Mouse (Mus musculus): ENCODE measurements around the gene Tmem14c. TPM values are rescaled to one million over a fixed set of nuclear protein-coding genes. Genes with fewer than 3 reads are reported as not detected.
"Not testable (repeated sequence)": the region's sequence is repeated elsewhere in the genome, so short reads cannot be mapped to it uniquely, and the experiment has no call there.

Tmem14c gene
- total RNA-seq (2021), result 10 to 100 TPM; 65.1 to 67.8 TPM

GRCm38 (mm10) chr13:41015829-41016634 is at the start of gene Tmem14c:
Tmem14c (plus strand) TSS chr13:41016292.
- intact Hi-C loops (cut with DNase I), result loop anchor here (10.0 kb wide), 1 partner anchor 219 kb away; no protein-coding TSS in a partner anchor
- peak; percentile 89 to 97 for DNase-seq (ENCODE audit: extremely low spot score in 1 of 2, low spot score in 2 of 2)

DNA sequence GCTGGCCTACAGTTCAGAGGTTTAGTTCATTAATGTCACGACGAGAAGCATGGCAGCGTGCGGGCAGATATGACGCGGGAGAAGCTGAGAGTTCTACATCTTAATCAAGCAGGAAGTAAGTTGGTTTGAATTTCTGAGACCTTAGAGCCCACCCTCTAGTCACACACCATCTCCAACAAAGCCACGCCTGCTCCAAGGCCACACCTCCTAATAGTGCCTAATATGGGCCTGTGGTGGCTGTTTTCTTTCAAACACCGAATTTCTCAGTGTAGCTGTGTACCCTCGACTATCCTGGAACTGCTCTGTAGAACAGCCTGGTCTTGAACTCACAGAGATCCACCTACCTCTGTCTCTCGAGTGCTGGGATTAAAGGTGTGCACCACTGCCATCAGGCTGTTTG is 48.5 kb upstream of the Tmem14c start:
- intact Hi-C loops (cut with DNase I), result no loop called here
- DNase-seq (ENCODE audit: extremely low spot score in 1 of 2, low spot score in 2 of 2), result no peak

DNA sequence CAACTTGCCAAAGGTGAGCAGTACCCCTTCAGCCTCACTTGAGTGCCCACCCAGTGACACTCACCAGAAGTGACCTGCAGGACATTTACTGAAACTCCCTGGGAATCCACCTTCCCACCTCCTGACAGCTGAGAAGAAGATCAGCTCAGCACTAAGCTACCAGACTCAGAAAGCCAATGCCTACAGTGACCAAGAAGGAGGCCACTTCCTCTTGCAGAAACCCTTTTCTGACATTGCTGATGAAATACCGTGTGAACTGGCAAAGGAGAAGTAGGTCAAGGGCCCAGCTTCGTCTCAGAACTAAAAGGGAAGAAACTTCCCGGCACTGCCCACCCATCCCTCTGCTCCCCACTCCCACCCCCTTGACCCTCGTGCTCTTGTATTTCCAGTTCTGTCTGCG is 47.5 kb upstream of the Tmem14c start:
- intact Hi-C loops (cut with DNase I), result no loop called here
- DNase-seq (ENCODE audit: extremely low spot score in 1 of 2, low spot score in 2 of 2), result no peak

DNA sequence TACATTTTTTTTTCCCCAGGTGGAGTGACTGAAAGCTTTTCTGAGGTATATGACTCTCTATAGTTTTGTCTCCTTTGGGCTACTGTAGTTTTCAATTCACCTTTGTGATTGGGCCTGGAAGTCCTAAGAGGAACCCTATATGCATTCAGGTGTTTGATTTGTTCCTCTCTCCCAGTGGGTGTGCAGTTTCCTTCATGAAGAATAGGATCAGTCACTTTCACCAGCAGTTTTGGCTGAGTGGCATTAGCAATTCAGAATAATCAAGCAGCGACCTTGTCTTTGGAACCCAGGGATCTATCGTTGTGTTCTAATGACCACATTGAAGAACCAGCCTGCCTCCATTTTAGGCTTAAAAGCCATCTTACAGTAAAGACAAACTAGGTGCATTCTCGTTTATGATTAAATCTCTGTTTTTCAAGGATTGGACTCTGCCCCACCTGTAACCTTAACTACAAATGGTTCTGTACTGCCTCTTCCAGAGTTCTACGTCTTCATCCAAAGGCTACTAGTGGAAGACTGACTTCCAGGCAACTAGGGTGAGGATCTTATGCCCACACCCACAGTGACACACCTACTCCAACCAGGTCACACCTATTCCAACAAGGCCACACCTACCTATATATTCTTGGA is 46.2 kb upstream of the Tmem14c start:
- DNase-seq (ENCODE audit: extremely low spot score in 1 of 2, low spot score in 2 of 2), result no peak
- intact Hi-C loops (cut with DNase I), result loop anchor here (10.0 kb wide), 1 partner anchor 125 kb away; no protein-coding TSS in a partner anchor

GRCm38 (mm10) chr13:40971261-40971660 is 44.8 kb upstream of the Tmem14c start:
- DNase-seq (ENCODE audit: extremely low spot score in 1 of 2, low spot score in 2 of 2), result no peak
- intact Hi-C loops (cut with DNase I), result loop anchor here (10.0 kb wide), 1 partner anchor 126 kb away; no protein-coding TSS in a partner anchor

GRCm38 (mm10) chr13:40971831-40972230 is 44.3 kb upstream of the Tmem14c start:
- no peak for DNase-seq (ENCODE audit: extremely low spot score in 1 of 2, low spot score in 2 of 2)
- intact Hi-C loops (cut with DNase I), result loop anchor here (10.0 kb wide), 1 partner anchor 127 kb away; no protein-coding TSS in a partner anchor

DNA sequence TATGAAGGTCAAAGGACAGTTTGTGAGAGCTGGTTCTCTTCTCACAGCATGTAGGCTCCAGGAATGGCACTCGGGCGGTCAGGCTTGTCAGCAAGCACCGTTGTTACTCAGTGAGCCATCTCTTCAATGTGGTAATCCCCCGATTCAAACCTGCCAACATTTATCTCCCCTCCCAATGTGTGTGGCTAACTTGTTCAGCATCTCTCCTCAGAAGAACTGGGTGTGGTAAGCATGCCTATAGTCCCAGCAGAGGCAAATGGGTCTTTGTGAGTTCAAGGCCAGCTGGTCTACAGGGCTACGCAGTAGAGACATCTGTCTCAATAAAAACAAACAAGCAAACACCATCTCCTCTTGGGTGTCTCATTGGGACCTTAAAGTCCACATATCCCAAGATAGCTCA is 43.1 kb upstream of the Tmem14c start:
- intact Hi-C loops (cut with DNase I), result loop anchor here (10.0 kb wide), 1 partner anchor 128 kb away; no protein-coding TSS in a partner anchor
- no peak for DNase-seq (ENCODE audit: extremely low spot score in 1 of 2, low spot score in 2 of 2)

DNA sequence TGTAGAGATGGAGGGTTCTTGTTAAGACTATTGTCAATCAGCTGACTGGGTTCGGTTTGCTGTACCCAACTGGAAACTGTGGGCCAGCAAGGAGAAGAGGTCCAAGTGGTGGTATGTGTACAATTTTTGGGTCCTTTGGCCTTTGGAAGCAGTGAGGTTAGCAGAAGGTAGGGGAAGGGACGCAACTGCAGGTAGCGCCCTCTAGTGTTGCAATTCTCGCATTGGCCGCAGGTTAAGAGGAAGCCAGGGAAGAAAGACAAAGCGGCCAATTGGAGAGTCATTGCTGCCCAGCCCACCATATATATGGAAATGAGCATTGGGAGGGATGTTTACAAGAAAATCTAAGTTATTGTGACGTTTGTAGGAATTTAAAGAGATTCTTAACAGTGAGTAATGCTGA is 38.5 kb upstream of the Tmem14c start:
- intact Hi-C loops (cut with DNase I), result loop anchor here (10.0 kb wide), 1 partner anchor 133 kb away; no protein-coding TSS in a partner anchor
- DNase-seq (ENCODE audit: extremely low spot score in 1 of 2, low spot score in 2 of 2), result peak in 1 of 2 experiments; percentile 44

- peak in 1 of 2 experiments; percentile 26 for DNase-seq (ENCODE audit: extremely low spot score in 1 of 2, low spot score in 2 of 2)
- intact Hi-C loops (cut with DNase I), result loop anchor here (10.0 kb wide), 1 partner anchor 134 kb away; no protein-coding TSS in a partner anchor
Measured at GRCm38 (mm10) chr13:40978652-40979051, 37.4 kb upstream of the Tmem14c start.

GRCm38 (mm10) chr13:40979321-40979720 is 36.8 kb upstream of the Tmem14c start:
- DNase-seq (ENCODE audit: extremely low spot score in 1 of 2, low spot score in 2 of 2), result no peak
- intact Hi-C loops (cut with DNase I), result loop anchor here (10.0 kb wide), 1 partner anchor 135 kb away; no protein-coding TSS in a partner anchor

GRCm38 (mm10) chr13:40982759-40983158 is 33.3 kb upstream of the Tmem14c start:
- DNase-seq (ENCODE audit: extremely low spot score in 1 of 2, low spot score in 2 of 2), result no peak

GRCm38 (mm10) chr13:40986081-40986480 is 30.0 kb upstream of the Tmem14c start:
- no peak for DNase-seq (ENCODE audit: extremely low spot score in 1 of 2, low spot score in 2 of 2)
- intact Hi-C loops (cut with DNase I), result no loop called here

More at GRCm38 (mm10) chr13:40982759-40983158, 33.3 kb upstream of the Tmem14c start:
- intact Hi-C loops (cut with DNase I), result no loop called here

GRCm38 (mm10) chr13:40987608-40988303 is 28.3 kb upstream of the Tmem14c start:
- DNase-seq (ENCODE audit: extremely low spot score in 1 of 2, low spot score in 2 of 2), result not testable (repeated sequence)

GRCm38 (mm10) chr13:40988418-40988817 is 27.7 kb upstream of the Tmem14c start:
- no peak for DNase-seq (ENCODE audit: extremely low spot score in 1 of 2, low spot score in 2 of 2)
- intact Hi-C loops (cut with DNase I), result no loop called here

More at GRCm38 (mm10) chr13:40987608-40988303, 28.3 kb upstream of the Tmem14c start:
- intact Hi-C loops (cut with DNase I), result not testable (repeated sequence)

- intact Hi-C loops (cut with DNase I), result no loop called here
- no peak for DNase-seq (ENCODE audit: extremely low spot score in 1 of 2, low spot score in 2 of 2)
Measured at GRCm38 (mm10) chr13:40994487-40995263, 21.4 kb upstream of the Tmem14c start.

- DNase-seq (ENCODE audit: extremely low spot score in 1 of 2, low spot score in 2 of 2); intact Hi-C loops (cut with DNase I): not testable (repeated sequence)
Measured at GRCm38 (mm10) chr13:40998537-40998936, 17.6 kb upstream of the Tmem14c start.

GRCm38 (mm10) chr13:41000140-41000925 is 15.8 kb upstream of the Tmem14c start:
- peak in 1 of 2 experiments; percentile 68 for DNase-seq (ENCODE audit: extremely low spot score in 1 of 2, low spot score in 2 of 2)
- intact Hi-C loops (cut with DNase I), result loop anchor here (5.0 kb wide), 1 partner anchor 158 kb away; no protein-coding TSS in a partner anchor

Data from left cerebral cortex, postnatal 10 days (tissue).